ENCODE assay signal across 13 mouse cellular contexts in the genomic region with DNA sequence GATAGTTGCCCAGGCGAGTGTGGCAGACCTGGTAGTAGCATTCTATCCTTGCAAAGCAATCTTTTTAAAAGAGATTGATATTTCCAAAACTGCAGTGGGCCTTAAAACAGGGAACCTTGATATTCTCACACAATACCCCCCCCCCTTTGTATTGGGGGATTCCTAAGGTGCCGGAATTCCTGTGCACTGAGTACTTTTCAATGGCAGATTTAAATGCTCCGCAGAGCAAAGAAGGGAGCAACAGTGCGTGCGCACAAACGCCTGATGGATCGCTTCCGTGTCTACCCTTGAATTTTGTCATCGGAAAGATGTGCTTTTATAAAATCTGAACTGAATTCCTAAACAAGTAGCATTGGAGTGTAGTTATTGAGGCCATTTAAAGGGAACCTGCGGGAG.
A peak's percentile ranks its signal among the peaks of the same experiment; 100 is the strongest.
DNase-seq lines count a peak whose midpoint lies in the region; ATAC-seq lines count a peak whose summit lies in the region.
"Had no signal": no experiment of that assay in that cellular context is flagged by ENCODE, and none has a peak within 500 bp of the region (broad histone marks: within the 10 kb centered on the region; RNA-seq: fewer than 3 reads in every experiment).

No protein-coding gene starts in this region.

- H3K4me3 ChIP-seq in kidney, embryonic 16.5 days (ENCODE audit: low read length) = no peak overlapping the region
- no peak overlapping the region for H3K4me3 ChIP-seq in forebrain, embryonic 14.5 days (ENCODE audit: low read depth, low read length)
- no peak overlapping the region for H3K4me3 ChIP-seq in limb, embryonic 13.5 days
- H3K4me3 ChIP-seq in neural tube, embryonic 13.5 days = no peak overlapping the region
- H3K4me3 ChIP-seq: heart, embryonic 12.5 days had no signal

- H3K9me3 ChIP-seq in kidney, embryonic 16.5 days (ENCODE audit: low read length) = peaks cover 12% of the 10 kb centered on the region
- peaks cover 5% of the 10 kb centered on the region for H3K9me3 ChIP-seq in forebrain, embryonic 14.5 days (replicated peaks; ENCODE audit: control insufficient read depth, low read length)
- peaks cover 17% of the 10 kb centered on the region; the same call in 1 of the 2 replicates for H3K9me3 ChIP-seq in limb, embryonic 13.5 days
- peaks cover 12% of the 10 kb centered on the region; the same call in 1 of the 2 replicates for H3K9me3 ChIP-seq in neural tube, embryonic 13.5 days

- 38% methylated on average over 10 of the region's 10 CpGs for WGBS in kidney, embryonic 16.5 days
- 11% methylated on average over 10 of the region's 10 CpGs for WGBS in forebrain, embryonic 14.5 days
- 62% methylated on average over 10 of the region's 10 CpGs for WGBS in limb, embryonic 13.5 days
- WGBS in neural tube, embryonic 13.5 days = 30% methylated on average over 10 of the region's 10 CpGs

- peak overlapping the region; percentile 17 for H3K4me2 ChIP-seq in kidney, embryonic 16.5 days (replicated peaks; ENCODE audit: low read depth, low read length)
- H3K4me2 ChIP-seq in forebrain, embryonic 14.5 days (ENCODE audit: low read length) = peak overlapping the region; percentile 35
- peak overlapping the region; percentile 19; the same call in 1 of the 2 replicates for H3K4me2 ChIP-seq in limb, embryonic 13.5 days (replicated peaks)
- H3K4me2 ChIP-seq in neural tube, embryonic 13.5 days = peak overlapping the region; percentile 20; the same call in 1 of the 2 replicates
- H3K4me2 ChIP-seq: heart, embryonic 12.5 days had no signal

- no peak for DNase-seq in kidney, postnatal 10 days
- peak; percentile 42 for DNase-seq in forebrain, embryonic 14.5 days (ENCODE audit: low spot score)
- DNase-seq in gastrocnemius, postnatal 36 days = no peak
- no peak for DNase-seq in heart, postnatal 4 days
- DNase-seq in left cerebral cortex, postnatal 10 days (ENCODE audit: extremely low spot score in 1 of 2, low spot score in 2 of 2) = no peak
- DNase-seq: adrenal gland, postnatal 36 days; cerebellum, postnatal 25 days; left cerebral cortex, postnatal 4 days; lung, adult 18-20 months had no signal

- H3K36me3 ChIP-seq in kidney, embryonic 16.5 days (ENCODE audit: insufficient read depth, low read length) = peaks cover 19% of the 10 kb centered on the region
- peaks cover 16% of the 10 kb centered on the region for H3K36me3 ChIP-seq in forebrain, embryonic 14.5 days (ENCODE audit: control insufficient read depth, insufficient read depth, low read length)
- H3K36me3 ChIP-seq in limb, embryonic 13.5 days = peaks cover 24% of the 10 kb centered on the region
- peaks cover 18% of the 10 kb centered on the region for H3K36me3 ChIP-seq in neural tube, embryonic 13.5 days

- H3K4me1 ChIP-seq in kidney, embryonic 16.5 days (ENCODE audit: insufficient read depth, low read length) = peaks cover 24% of the 10 kb centered on the region
- peaks cover 21% of the 10 kb centered on the region for H3K4me1 ChIP-seq in forebrain, embryonic 14.5 days (ENCODE audit: control insufficient read depth, insufficient read depth, low read length)
- H3K4me1 ChIP-seq in limb, embryonic 13.5 days = peaks cover 53% of the 10 kb centered on the region
- H3K4me1 ChIP-seq in neural tube, embryonic 13.5 days (replicated peaks) = peaks cover 48% of the 10 kb centered on the region

- no peak overlapping the region for H3K9ac ChIP-seq in kidney, embryonic 16.5 days (replicated peaks; ENCODE audit: low read length)
- H3K9ac ChIP-seq in forebrain, embryonic 14.5 days (ENCODE audit: low read length) = no peak overlapping the region
- no peak overlapping the region for H3K9ac ChIP-seq in limb, embryonic 13.5 days
- no peak overlapping the region for H3K9ac ChIP-seq in neural tube, embryonic 13.5 days
- H3K9ac ChIP-seq: heart, embryonic 12.5 days had no signal

- H3K27me3 ChIP-seq in kidney, embryonic 16.5 days (ENCODE audit: insufficient read depth, low read length) = no peaks in the 10 kb centered on the region
- H3K27me3 ChIP-seq in forebrain, embryonic 14.5 days (replicated peaks; ENCODE audit: control insufficient read depth, insufficient read depth, low read length) = peaks cover 25% of the 10 kb centered on the region
- H3K27me3 ChIP-seq in limb, embryonic 13.5 days = no peaks in the 10 kb centered on the region
- H3K27me3 ChIP-seq in neural tube, embryonic 13.5 days = peaks cover 39% of the 10 kb centered on the region
- H3K27me3 ChIP-seq: heart, embryonic 12.5 days had no signal

- intact Hi-C loops in gastrocnemius, postnatal 36 days (cut with DNase I) = no loop called here
- intact Hi-C loops in left cerebral cortex, postnatal 10 days (cut with DNase I) = no loop called here

- H3K27ac ChIP-seq in kidney, embryonic 16.5 days (ENCODE audit: low read length) = no peak overlapping the region; the same call in 1 of the 2 replicates
- no peak overlapping the region for H3K27ac ChIP-seq in forebrain, embryonic 14.5 days (ENCODE audit: low read depth, low read length)
- H3K27ac ChIP-seq in limb, embryonic 13.5 days = peak overlapping the region; percentile 40; the same call in 1 of the 2 replicates
- 0 out of 2 replicates have a peak overlapping the region, but pooled peaks have one; percentile 10 for H3K27ac ChIP-seq in neural tube, embryonic 13.5 days (replicated peaks)

- no peak for ATAC-seq in kidney, embryonic 16.5 days (ENCODE audit: low FRiP score, low TSS enrichment)
- no peak for ATAC-seq in forebrain, embryonic 14.5 days
- ATAC-seq in limb, embryonic 13.5 days (ENCODE audit: low FRiP score, low read depth) = no peak
- ATAC-seq in neural tube, embryonic 13.5 days (ENCODE audit: low read depth) = no peak

Comparison
In these comparisons a context has a peak if more than half of its experiments do, and no peak if none do; other contexts are left out.
1. H3K27ac ChIP-seq: peak in limb, embryonic 13.5 days (single experiment) and neural tube, embryonic 13.5 days (single experiment); none in kidney, embryonic 16.5 days (single experiment) and forebrain, embryonic 14.5 days (single experiment).
2. Peak in every context shown above with its lines, with median percentiles within 50 percentile points of each other: H3K4me2 ChIP-seq.